Mouse (Mus musculus): ENCODE measurements around the gene Siglece.

- no peak for TF ChIP-seq CTCF (IDR thresholded peaks at IDR 0.05; ENCODE audit: low read depth)
- TF ChIP-seq EP300 (IDR thresholded peaks at IDR 0.05; ENCODE audit: low read depth), result no peak
These were observed 22.8 kb downstream of the Siglece start for GRCm38 (mm10) chr7:43637118-43637517.
